Mouse (Mus musculus) embryo, embryonic 11 days (tissue): ENCODE data around the gene Dyrk1b.
"Not testable (repeated sequence)": the region's sequence is repeated elsewhere in the genome, so short reads cannot be mapped to it uniquely, and the experiment has no call there.

Experiments used
- DNase-seq: peaks from one replicate; pipeline ENCODE4 v3.0.0-alpha.2; 2015

Dyrk1b gene

DNA sequence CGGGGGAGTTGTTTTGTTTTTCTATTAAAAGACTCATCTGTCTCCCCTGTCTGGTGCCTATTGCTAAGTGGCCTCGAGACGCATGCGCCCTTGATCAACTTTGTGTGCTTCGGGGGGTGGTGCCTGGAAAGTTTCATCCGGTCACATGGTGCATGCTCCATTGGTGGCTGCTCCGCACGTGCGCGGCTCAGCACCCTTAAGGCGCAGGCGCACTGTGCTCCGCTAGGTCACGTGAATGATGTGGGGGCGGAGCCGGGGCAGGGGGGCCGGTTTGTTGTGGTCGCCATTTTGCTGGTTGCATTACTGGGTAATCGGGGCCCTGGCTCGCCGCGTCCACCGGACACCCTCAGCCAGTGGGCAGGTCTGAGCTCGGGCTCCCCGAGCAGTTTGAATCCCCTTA lies at the start of gene Dyrk1b:
Gene Dyrk1b, plus strand, starts transcription at position 242 of the 400 bp plus-strand sequence.
- peak; percentile 99 for DNase-seq

DNA sequence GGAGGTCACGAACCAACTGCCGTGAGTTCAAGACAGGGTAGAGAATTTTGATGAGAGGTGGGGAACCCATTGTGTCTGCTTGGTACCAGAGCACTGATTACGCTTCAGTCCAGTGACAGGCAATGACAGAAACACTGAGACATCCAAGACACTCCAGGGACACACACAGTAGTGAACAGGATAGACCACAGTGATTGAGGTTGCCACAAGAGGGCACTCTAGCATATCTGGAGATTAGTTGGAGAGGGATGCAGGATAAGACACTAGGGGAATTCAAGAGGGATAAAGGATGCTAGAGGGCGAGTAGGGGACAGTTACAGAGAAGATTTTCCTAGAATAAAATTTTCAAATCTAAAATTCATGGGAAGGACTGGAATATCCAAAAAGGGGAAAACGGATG lies 41.7 kb upstream of the Dyrk1b start:
- DNase-seq = peak; percentile 62

DNA sequence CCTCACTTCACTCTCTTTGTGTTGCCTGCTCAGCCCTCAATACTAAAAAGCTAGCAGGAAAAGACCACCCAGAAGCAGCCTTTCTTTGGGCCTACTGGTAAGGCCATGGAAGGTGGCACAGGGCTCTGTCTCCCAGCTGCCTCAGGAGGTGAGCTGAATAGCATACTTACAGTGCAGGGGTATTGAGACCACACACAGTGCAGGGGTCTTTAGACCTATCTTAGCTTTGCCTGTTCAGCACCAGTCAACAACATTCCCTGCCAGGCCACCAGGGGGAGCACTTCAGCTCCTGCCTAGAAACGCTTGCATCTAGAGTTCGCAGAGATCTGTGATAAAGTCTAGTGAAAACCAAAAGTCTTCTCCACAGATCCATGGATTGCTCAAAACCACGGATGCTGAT lies 31.0 kb upstream of the Dyrk1b start:
- DNase-seq = peak; percentile 76

- DNase-seq = no peak
Measured at GRCm38 (mm10) chr7:28149841-28150240, 29.4 kb upstream of the Dyrk1b start.

DNA sequence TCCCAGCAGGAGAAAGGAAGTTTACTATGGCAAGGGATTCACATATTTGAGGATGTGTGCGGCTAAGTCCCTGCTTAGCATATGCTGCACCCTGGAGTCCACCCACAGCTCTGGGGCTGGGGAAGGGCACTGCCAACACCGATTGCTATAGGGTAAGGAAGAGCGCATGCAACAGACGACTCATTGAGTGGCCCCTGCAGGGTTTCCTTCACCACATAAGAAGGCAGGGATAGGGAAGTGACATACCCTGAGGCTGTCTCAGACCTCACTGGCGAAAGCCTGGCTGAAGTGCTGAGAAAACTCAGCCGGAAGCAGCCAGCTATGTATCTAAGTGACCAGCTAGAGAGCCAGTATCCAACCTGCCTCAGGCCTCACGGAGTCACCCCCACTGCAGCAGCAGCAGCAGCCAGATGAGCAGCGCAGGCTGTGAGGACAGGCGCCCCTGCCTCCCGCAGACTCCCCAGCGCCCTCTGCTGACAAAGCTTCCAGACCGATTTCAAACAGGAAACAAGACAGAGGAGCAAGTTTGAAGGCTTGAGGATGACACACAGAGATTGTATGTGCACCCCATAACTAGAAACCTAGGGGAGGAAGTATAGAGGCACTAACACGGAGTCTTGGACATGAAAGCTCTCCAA lies 27.6 kb upstream of the Dyrk1b start:
- peak; percentile 60 for DNase-seq

DNA sequence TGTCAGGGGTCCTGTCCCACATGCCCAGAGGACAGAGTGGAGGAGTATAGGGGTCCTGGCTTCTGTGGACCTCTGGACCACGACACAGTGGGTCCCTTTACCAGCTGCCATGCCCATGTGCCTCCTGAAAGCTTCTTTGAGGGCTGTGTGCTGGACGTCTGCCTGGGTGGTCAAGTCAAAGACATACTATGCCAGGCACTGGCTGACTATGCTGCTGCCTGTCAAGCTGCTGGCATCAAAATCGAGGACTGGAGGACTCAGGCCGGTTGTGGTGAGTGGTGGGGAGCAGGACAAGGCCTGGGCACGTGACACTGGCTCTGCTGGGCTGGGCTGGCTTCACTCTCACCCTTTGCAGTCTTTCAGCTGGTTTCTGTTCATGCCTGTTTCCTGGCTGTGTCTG lies 25.7 kb upstream of the Dyrk1b start:
- not testable (repeated sequence) for DNase-seq

GRCm38 (mm10) chr7:28159292-28159691 lies 20.0 kb upstream of the Dyrk1b start:
- DNase-seq = no peak

GRCm38 (mm10) chr7:28159893-28160292 lies 19.4 kb upstream of the Dyrk1b start:
- DNase-seq = no peak

GRCm38 (mm10) chr7:28161163-28161749 lies 18.0 kb upstream of the Dyrk1b start:
- DNase-seq = no peak

DNA sequence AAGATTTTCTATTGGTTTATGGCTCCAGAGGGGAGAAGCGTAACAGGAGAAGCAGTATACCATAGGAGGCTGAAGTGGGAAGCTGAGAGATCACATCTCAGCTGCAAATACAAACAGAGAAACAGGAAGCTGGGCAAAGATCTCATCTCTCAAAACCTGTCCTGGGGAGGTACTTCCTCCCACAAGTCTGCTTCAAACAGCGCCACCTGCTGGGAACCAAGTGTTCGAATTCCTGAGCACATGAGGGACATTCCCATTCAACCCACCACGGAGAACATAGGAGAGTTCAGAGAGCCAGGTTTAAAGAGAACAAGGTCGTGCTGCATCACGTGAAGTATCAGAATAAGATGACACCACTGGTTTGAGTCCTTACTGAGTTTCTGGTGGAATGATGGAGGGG lies 13.9 kb upstream of the Dyrk1b start:
- no peak for DNase-seq

DNA sequence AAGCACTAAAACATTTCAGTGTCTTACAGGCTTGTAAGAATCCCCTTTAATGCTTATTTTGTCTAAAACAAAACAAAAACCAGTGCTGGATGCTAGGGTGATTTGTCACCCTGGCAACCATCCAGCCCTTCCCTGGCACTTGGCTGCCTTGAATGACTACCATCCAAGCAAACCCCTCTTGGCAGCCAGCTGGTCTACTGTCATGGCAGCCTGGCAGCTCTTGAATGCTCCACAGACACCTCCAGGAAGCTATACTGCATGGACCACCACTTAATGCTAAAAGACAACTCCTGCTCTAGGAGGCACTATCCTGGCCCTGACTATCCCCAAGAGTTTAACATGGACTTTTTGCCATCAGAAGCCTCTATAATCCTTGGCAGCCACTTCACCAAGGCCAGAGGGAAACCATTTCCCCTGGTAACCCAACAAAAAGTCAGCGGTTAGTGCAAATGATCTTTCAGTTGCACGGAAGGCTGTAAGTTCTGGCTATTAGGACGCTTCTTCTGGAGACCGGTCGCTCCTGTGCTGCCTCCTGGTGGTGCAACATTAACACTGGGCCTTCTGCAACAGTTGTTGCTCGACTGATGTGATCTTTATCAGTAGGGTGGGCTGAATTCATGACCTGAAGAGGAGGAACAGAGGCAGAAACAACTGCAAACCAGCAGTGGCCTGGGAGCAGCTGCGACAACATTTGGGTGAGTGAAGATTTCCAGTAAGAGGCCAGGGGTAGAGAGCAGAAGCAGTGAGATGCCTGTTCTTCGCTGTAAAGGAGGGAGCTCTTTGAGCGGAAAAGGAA lies 10.8 kb upstream of the Dyrk1b start:
- peak; percentile 75 for DNase-seq

- peak; percentile 97 for DNase-seq
Measured at GRCm38 (mm10) chr7:28169489-28170422, 9.5 kb upstream of the Dyrk1b start, which contains the start of gene Fbl. Fbl (plus strand) TSS chr7:28169710.

DNA sequence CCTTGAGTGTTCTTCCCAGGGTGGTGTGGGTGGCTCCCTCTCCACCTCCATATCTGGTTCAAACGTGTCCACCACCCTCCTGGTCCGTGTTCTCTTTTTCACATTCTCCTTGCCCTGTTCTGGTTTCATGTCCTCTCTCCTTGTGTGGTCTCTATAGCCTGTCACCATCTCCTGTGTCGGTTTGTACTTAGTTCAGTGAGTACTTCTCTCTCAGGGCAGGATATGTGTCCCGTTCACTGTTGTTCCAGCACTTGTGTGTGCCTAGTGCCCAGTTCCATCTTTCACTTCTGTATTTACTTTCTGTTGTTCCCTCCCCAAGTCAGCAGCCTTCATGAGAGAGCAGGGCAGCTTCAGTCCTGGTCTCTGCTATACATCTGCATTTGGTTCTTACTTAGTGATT lies 3.9 kb upstream of the Dyrk1b start:
- DNase-seq = no peak

DNA sequence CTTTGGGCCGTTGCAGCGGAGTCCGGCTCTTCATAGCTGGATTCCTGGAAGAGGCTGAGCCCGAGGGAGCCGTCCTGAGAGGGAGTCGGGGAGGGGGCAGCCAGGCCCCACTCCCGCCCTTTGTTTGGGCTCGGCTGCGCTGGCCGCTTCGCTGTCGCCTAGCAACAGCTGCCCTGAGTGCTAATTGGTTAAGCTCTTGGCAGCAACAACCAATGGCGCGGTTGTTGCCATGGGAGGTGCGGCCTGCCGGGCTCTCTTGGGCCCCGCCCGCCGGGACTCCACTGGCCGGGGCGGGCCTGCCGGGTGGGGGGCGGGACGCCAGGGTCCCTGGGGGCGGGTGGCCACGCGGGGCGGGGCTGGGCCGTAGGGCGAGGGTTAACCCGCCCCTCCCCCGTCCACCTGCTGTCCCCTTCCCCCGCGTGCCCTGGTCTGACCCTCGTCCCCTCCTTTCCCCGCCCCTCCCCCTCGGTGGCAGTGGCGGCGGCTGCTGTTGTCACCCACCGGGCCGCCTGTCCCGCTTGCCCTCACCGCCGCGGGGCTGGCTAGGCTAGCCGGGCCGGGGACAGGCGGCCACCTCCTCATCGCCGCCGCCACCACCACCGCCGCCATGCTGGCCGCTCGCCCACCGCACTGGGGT lies 590 bp downstream of the Dyrk1b start:
- DNase-seq = peak; percentile 99

DNA sequence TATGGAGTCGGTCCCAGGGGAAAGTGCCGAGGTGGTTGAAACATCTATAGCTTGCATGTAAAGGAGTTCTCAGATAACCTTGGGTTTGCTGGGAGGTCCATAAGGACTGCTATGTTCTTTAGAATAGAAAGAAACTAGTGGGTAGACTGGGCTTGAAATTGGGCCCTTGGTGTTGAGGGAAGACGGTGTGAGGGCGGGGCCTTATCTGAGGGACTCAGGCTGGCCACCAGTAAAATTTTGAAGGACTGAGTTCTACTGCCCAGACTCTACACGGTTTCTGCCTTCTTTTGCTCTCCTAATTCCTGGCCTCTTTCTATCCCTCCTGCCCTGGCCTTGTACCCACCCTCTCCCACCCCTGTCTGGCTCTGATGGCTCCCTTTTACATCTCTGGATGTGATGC lies 1.6 kb downstream of the Dyrk1b start:
- DNase-seq = no peak

DNA sequence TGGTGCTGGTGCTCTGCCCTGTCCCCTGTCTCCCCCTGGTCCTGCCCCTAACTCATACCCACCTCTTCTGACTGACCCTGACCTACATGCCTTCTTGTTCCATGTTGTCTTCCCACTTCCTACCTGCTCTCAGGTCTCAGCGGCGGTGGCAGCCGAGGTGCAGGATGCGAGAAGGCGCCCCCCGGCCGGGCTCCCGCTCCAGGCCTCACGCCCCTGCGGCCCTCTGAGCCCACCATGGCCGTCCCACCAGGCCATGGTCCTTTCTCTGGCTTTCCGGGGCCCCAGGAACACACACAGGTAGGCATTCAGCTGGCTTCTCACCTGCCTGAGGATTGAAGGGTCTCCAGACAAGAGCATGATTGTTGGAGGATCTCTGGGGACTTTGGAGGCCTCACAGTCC lies 2.1 kb downstream of the Dyrk1b start:
- DNase-seq = no peak

DNA sequence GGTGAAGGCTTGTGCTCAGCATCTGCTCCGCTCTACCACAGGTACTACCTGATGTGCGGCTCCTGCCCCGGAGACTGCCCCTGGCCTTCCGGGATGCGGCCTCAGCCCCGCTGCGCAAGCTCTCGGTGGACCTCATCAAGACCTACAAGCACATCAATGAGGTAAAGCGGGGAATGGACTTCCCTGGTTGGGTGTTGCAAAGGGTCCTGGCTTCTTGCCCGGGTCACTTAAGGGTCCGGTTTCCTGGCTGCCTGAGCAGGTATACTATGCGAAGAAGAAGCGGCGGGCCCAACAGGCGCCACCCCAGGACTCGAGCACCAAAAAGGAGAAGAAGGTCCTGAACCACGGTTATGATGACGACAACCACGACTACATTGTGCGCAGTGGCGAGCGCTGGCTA lies 3.1 kb downstream of the Dyrk1b start:
- DNase-seq = no peak

DNA sequence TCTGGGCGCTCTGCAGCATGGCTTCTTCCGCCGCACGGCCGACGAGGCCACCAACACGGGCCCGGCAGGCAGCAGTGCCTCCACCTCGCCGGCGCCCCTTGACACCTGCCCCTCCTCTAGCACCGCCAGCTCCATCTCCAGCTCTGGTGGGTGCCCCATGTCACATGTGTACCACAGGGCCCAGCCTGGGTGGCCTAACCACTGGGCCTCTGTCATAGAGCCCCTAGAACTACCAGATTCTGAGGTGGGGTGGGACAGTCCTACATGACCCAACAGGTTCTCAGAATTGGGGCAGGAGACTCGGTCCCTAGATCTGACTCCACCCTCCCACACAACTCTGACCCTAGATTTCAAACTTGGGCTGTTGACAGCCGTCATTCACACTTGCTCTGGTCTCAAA lies 6.6 kb downstream of the Dyrk1b start:
- no peak for DNase-seq

DNA sequence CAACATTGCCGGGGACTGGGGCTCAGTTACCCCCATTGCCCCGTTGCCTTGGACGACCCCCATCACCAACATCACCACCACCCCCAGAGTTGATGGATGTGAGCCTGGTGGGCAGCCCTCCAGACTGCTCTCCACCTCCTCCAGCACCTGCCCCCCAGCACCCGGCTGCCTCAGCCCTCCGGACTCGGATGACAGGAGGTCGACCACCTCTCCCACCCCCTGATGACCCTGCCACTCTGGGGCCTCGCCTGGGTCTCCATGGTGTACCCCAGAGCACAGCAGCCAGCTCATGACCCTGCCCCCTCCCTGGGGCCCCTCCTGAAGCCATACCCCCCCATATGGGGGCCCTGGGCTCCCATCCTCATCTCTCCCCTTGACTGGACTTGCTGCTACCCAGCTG lies 7.4 kb downstream of the Dyrk1b start:
- no peak for DNase-seq

DNA sequence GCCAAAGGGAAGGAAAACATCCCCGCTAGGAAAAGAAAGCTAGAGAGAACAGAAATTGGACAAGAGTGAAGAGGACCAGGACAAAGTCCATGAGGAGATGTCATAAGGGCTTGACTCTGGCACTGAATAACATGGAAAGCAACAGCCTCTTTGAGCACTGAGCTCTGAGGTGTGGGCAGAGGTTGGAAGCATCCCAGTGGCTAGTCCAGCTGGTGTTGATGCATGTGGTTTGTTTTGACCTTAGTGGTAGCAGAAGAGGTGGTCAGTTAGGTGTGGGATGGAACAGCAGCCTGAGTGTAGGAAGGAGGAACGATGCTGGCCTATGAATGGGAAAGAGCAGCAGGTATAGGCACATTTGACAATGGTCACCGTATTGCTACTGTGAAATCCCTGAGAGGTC lies 12.2 kb downstream of the Dyrk1b start:
- no peak for DNase-seq

GRCm38 (mm10) chr7:28191903-28192302 lies 12.6 kb downstream of the Dyrk1b start:
- DNase-seq = no peak

DNA sequence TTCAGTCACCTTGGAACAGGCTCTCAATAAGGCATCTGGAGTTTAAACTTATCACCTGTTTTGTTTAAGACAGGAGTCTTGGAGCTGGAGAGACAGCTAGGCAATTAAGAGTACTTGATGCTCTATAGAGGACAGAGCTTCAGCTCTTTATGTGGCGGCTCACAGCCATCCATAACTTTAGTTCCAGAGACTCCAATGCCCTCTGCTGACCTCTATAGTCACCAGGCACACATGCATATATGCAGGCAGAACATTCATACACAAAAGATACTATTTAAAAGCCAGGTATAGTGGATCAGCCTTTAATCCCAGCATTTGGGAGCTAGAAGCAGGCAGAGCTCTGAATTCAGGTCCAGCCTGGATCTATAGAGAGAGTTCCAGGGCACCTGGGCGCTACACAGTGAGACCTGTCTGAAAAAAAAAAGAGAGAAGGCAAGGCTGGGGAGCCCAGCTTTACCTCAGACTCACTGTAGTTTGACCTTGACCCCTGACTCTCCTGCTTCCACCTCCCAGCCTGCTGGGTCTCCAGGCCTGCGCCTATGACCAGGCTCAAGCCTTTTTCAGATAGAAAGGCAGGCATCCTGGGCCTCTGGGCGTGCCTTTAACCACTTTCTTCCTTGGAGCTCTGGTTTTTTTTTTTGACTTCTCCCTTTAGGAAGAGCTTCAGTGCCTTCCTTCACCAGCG lies 16.3 kb downstream of the Dyrk1b start:
- no peak for DNase-seq
